Mouse (Mus musculus): Measurements from ENCODE around the gene Zscan26. TPM values are rescaled to one million over a fixed set of nuclear protein-coding genes. Genes with fewer than 3 reads are reported as not detected.
"Not testable (repeated sequence)": the region's sequence is repeated elsewhere in the genome, so short reads cannot be mapped to it uniquely, and the experiment has no call there.

Zscan26 gene
- polyA plus RNA-seq, 1 experiment from 2014 or later, result 24.4 TPM

- Histone ChIP-seq H3K9me3 (no peaks in the 10 kb centered on the region), H3K27me3 (no peaks in the 10 kb centered on the region), H3K4me2 (replicated peaks) (peak overlapping the region; percentile 85), H3K27ac (replicated peaks) (no peak overlapping the region), H3K36me3 (peaks cover 25% of the 10 kb centered on the region), H3K9ac (replicated peaks) (peak overlapping the region; percentile 83; the same call in 1 of the 2 replicates), H3K4me1 (peaks cover 9% of the 10 kb centered on the region), H3K4me3 (peak overlapping the region; percentile 87)
- ATAC-seq (ENCODE audit: low FRiP score, low read depth), result no peak
- 80% methylated on average over 3 of the region's 3 CpGs for WGBS
These were observed 52.4 kb downstream of the Zscan26 start for GRCm38 (mm10) chr13:21401166-21401565.

- H3K9me3 ChIP-seq, result no peaks in the 10 kb centered on the region
- H3K27me3 ChIP-seq, result no peaks in the 10 kb centered on the region
- peaks cover 60% of the 10 kb centered on the region for H3K36me3 ChIP-seq
- WGBS, result 93% methylated on average over 2 of the region's 2 CpGs
- no peak overlapping the region for H3K27ac ChIP-seq (replicated peaks)
- H3K4me1 ChIP-seq, result peaks cover 9% of the 10 kb centered on the region
- H3K4me2 ChIP-seq (replicated peaks), result no peak overlapping the region
- H3K4me3 ChIP-seq, result no peak overlapping the region
- ATAC-seq (ENCODE audit: low FRiP score, low read depth), result no peak
- no peak overlapping the region for H3K9ac ChIP-seq (replicated peaks)
These were observed 56.0 kb downstream of the Zscan26 start for GRCm38 (mm10) chr13:21397486-21397885.

GRCm38 (mm10) chr13:21396048-21396447 lies 57.5 kb downstream of the Zscan26 start:
- 84% methylated on average over 16 of the region's 18 CpGs for WGBS
- peaks cover 74% of the 10 kb centered on the region for H3K36me3 ChIP-seq
- H3K9ac ChIP-seq (replicated peaks); H3K4me1 ChIP-seq; H3K4me3 ChIP-seq; H3K9me3 ChIP-seq; H3K27ac ChIP-seq (replicated peaks); H3K27me3 ChIP-seq; H3K4me2 ChIP-seq (replicated peaks): not testable (repeated sequence)
- 0 out of 2 replicates have a peak, but pooled peaks have one; percentile 44 for ATAC-seq (ENCODE audit: low FRiP score, low read depth)

- no peak overlapping the region for H3K4me2 ChIP-seq (replicated peaks)
- 95% methylated on average over 6 of the region's 6 CpGs for WGBS
- H3K27me3 ChIP-seq, result no peaks in the 10 kb centered on the region
- no peak overlapping the region for H3K9ac ChIP-seq (replicated peaks)
- ATAC-seq (ENCODE audit: low FRiP score, low read depth), result no peak
- no peaks in the 10 kb centered on the region for H3K9me3 ChIP-seq
- peaks cover 78% of the 10 kb centered on the region for H3K36me3 ChIP-seq
- H3K4me3 ChIP-seq, result no peak overlapping the region
- no peaks in the 10 kb centered on the region; the same call in 1 of the 2 replicates for H3K4me1 ChIP-seq
- no peak overlapping the region for H3K27ac ChIP-seq (replicated peaks)
These were observed 57.9 kb downstream of the Zscan26 start for GRCm38 (mm10) chr13:21395623-21396022.

GRCm38 (mm10) chr13:21395211-21395610 lies 58.3 kb downstream of the Zscan26 start:
- no peak for ATAC-seq (ENCODE audit: low FRiP score, low read depth)
- WGBS, result 89% methylated on average over 1 of the region's 1 CpGs
- Histone ChIP-seq H3K9me3 (no peaks in the 10 kb centered on the region), H3K9ac (replicated peaks) (no peak overlapping the region), H3K36me3 (peaks cover 80% of the 10 kb centered on the region), H3K4me3 (no peak overlapping the region), H3K27ac (replicated peaks) (no peak overlapping the region), H3K4me2 (replicated peaks) (no peak overlapping the region), H3K4me1 (no peaks in the 10 kb centered on the region; the same call in 1 of the 2 replicates), H3K27me3 (no peaks in the 10 kb centered on the region)

MicroRNA genes within 50 kb of the gene (microRNA counts, 519-probe panel; counts per million panel counts)
- microRNA mmu-miR-1896, result 4,264 counts per million, percentile 27 among the panel's probes with 10 or more counts

Small RNAs within 50 kb of the gene (microRNA-seq; reads per million reads assigned to microRNA genes)
- not detected for gene Mir1896
- gene Mir6942, result 0.70 reads per million

Other genes with a start within 250 kb of the Zscan26 start
- not detected in 2 replicates for gene Gpx5, start 161.0 kb downstream of the Zscan26 start, polyA plus RNA-seq (2016; fragmentation: Nextera tagmentation; extraction: Ambion mirVana)
- gene Gpx6, start 141.6 kb downstream of the Zscan26 start, polyA plus RNA-seq (2016; fragmentation: Nextera tagmentation; extraction: Ambion mirVana), result not detected in 2 replicates
- gene Olfr1367, start 106.8 kb downstream of the Zscan26 start, polyA plus RNA-seq (2016; fragmentation: Nextera tagmentation; extraction: Ambion mirVana), result not detected in 2 replicates
- 20.3 and 20.7 TPM in 2 replicates for gene Zscan12, start 90.9 kb downstream of the Zscan26 start, polyA plus RNA-seq (2016; fragmentation: Nextera tagmentation; extraction: Ambion mirVana)
- gene Zkscan3, start 51.0 kb downstream of the Zscan26 start, polyA plus RNA-seq (2016; fragmentation: Nextera tagmentation; extraction: Ambion mirVana), result 99.0 and 100 TPM in 2 replicates
- gene Pgbd1, start 12.7 kb downstream of the Zscan26 start, polyA plus RNA-seq (2016; fragmentation: Nextera tagmentation; extraction: Ambion mirVana), result 5.1 and 6.8 TPM in 2 replicates
- gene Nkapl, start 14.8 kb upstream of the Zscan26 start, polyA plus RNA-seq (2016; fragmentation: Nextera tagmentation; extraction: Ambion mirVana), result 2.5 and 2.9 TPM in 2 replicates
- gene Zkscan4, start 25.2 kb upstream of the Zscan26 start, polyA plus RNA-seq (2016; fragmentation: Nextera tagmentation; extraction: Ambion mirVana), result 6.8 and 7.4 TPM in 2 replicates
- not detected in 2 replicates for gene Gm10065, start 25.7 kb upstream of the Zscan26 start, polyA plus RNA-seq (2016; fragmentation: Nextera tagmentation; extraction: Ambion mirVana)
- gene AK157302, start 41.5 kb upstream of the Zscan26 start, polyA plus RNA-seq (2016; fragmentation: Nextera tagmentation; extraction: Ambion mirVana), result 0.30 and 0.47 TPM in 2 replicates
- 3.2 and 4.4 TPM in 2 replicates for gene Gm11273, start 47.7 kb upstream of the Zscan26 start, polyA plus RNA-seq (2016; fragmentation: Nextera tagmentation; extraction: Ambion mirVana)
- 8.9 and 9.2 TPM in 2 replicates for gene Zkscan8, start 77.4 kb upstream of the Zscan26 start, polyA plus RNA-seq (2016; fragmentation: Nextera tagmentation; extraction: Ambion mirVana)
- 0.21 and 0.22 TPM in 2 replicates for gene Olfr1366, start 89.1 kb upstream of the Zscan26 start, polyA plus RNA-seq (2016; fragmentation: Nextera tagmentation; extraction: Ambion mirVana)
- gene Olfr1535, start 106.2 kb upstream of the Zscan26 start, polyA plus RNA-seq (2016; fragmentation: Nextera tagmentation; extraction: Ambion mirVana), result not detected in 2 replicates
- not detected in 2 replicates for gene Olfr1364, start 128.0 kb upstream of the Zscan26 start, polyA plus RNA-seq (2016; fragmentation: Nextera tagmentation; extraction: Ambion mirVana)
- not detected in 2 replicates for gene Olfr1362, start 160.3 kb upstream of the Zscan26 start, polyA plus RNA-seq (2016; fragmentation: Nextera tagmentation; extraction: Ambion mirVana)
- gene Olfr11, start 188.8 kb upstream of the Zscan26 start, polyA plus RNA-seq (2016; fragmentation: Nextera tagmentation; extraction: Ambion mirVana), result not detected in 2 replicates
- gene Olfr1361, start 209.7 kb upstream of the Zscan26 start, polyA plus RNA-seq (2016; fragmentation: Nextera tagmentation; extraction: Ambion mirVana), result not detected in 2 replicates
- not detected in 2 replicates for gene Olfr1360, start 223.7 kb upstream of the Zscan26 start, polyA plus RNA-seq (2016; fragmentation: Nextera tagmentation; extraction: Ambion mirVana)
- gene Olfr1359, start 244.4 kb upstream of the Zscan26 start, polyA plus RNA-seq (2016; fragmentation: Nextera tagmentation; extraction: Ambion mirVana), result not detected in 2 replicates